Mouse (Mus musculus): ENCODE measurements around the gene Fam90a1a.

DNA sequence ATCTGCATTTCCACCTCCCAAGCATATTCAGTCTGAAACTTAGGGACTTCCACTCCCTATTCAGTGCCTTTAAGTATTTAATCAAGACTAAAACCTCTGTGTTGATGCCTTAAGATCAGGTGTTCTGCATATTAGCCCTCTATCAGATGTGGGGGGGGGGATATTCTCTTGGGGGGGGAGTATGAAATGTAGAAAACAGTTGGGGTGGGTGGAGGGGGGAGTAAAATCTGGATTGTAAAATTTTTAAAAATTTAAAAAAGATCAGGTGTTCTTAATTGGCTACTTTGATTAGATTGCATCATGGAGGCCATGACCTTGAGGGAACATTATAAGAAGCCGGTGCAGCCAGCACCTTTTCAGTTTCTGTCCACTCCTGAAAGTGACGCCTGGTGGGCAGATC is at the start of gene Fam90a1a:
- TF ChIP-seq POLR2A (IDR thresholded peaks at IDR 0.05; ENCODE audit: borderline replicate concordance, low read depth, low read length) (no peak), CTCF (IDR thresholded peaks at IDR 0.05; ENCODE audit: low read depth, low read length) (no peak)
